Mouse (Mus musculus) liver, embryonic 16.5 days (tissue): ENCODE data around the gene Ankrd65. TPM values are rescaled to one million over a fixed set of nuclear protein-coding genes. Genes with fewer than 3 reads are reported as not detected.

Experiments used
- ATAC-seq: fragments of 200-750 bp; cut with Nextera tagmentation; 2 replicates; pipeline ENCODE4 v1.8.0; 2017; ENCODE audit warnings: low read depth, mild to moderate bottlenecking, moderate number of reproducible peaks, moderate library complexity
- H3K27ac ChIP-seq: fragments of 300-500 bp; sonication (generic); 2 replicates; pipeline ENCODE4 v1.5.1; 2014; ENCODE audit warnings: mild to moderate bottlenecking, low read length
- H3K27me3 ChIP-seq: fragments of 300-500 bp; sonication (generic); 2 replicates; pipeline ENCODE4 v1.6.1; 2014; ENCODE audit warnings: low read depth, low read length, mixed read lengths; ENCODE audit not compliant: control insufficient read depth, insufficient read depth
- H3K36me3 ChIP-seq: fragments of 300-500 bp; sonication (generic); 2 replicates; pipeline ENCODE4 v1.6.1; 2014; ENCODE audit warnings: mild to moderate bottlenecking; ENCODE audit not compliant: control insufficient read depth, insufficient read depth
- H3K4me1 ChIP-seq: fragments of 300-500 bp; sonication (generic); 2 replicates; pipeline ENCODE4 v1.6.1; 2014; ENCODE audit warnings: low read depth, low read length, mixed read lengths; ENCODE audit not compliant: control insufficient read depth
- H3K4me2 ChIP-seq: fragments of 300-500 bp; sonication (generic); 2 replicates; pipeline ENCODE4 v1.6.1; 2014; ENCODE audit warnings: low read depth, low read length, mixed read lengths
- H3K4me3 ChIP-seq: fragments of 300-500 bp; sonication (generic); 2 replicates; pipeline ENCODE4 v1.5.1; 2014; ENCODE audit warnings: low read depth, mild to moderate bottlenecking, low read length
- H3K9ac ChIP-seq: fragments of 300-500 bp; sonication (generic); 2 replicates; pipeline ENCODE4 v1.6.1; 2014; ENCODE audit warnings: low read depth, low read length
- H3K9me3 ChIP-seq: fragments of 300-500 bp; sonication (generic); replicated peaks from 2 replicates; pipeline ENCODE4 v1.6.1; 2016; ENCODE audit warnings: low read length; ENCODE audit not compliant: control insufficient read depth
- WGBS: fragments of 180-500 bp; shearing (Covaris S2); extraction: QIAGEN DNeasy Blood & Tissue Kit; methylation state at CpG from one replicate; pipeline ENCODE4 v1.1.7; 2014; ENCODE audit not compliant: insufficient replicate concordance; 5-methylcytosine and 5-hydroxymethylcytosine counted together
- polyA plus RNA-seq: library from polyadenylated mRNA; unstranded; fragments of >200 nt; fragmentation: Nextera tagmentation; extraction: Ambion mirVana; gene quantifications from 2 replicates; pipeline ENCODE4 v1.2.1, GENCODE M21; 2015

Gene Ankrd65
- polyA plus RNA-seq, 1 experiment from 2014 or later = not detected

DNA sequence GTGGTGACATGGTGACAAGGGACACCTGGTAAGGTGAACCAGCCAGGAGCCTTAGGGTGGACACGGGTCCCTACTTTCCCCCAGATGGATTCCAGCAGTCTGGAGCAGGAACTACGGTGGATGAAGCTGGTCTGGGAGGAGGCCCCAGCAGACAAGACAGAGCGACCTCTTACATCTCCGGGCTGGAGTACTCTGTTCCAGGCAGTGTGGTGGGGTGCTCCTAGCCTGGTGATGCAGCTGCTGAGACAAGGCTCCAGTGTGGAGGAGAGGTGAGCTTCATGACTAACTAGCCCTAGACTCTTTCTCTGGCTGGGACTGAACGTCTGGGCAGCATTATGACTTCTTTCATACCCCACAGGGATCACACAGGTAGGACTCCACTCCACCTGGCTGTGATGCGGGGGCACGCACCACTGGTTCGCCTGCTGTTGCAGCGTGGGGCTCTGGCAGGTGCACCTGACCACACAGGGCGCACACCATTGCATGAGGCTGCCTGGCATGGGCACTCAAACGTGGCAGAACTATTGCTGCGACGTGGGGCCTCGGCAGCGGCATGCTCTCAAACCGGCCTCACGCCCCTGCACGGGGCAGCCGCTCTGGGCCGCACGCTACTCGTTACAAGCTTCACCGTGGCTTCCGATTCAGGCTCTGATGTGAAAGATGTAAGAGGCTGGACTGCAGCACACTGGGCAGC is 1.1 kb downstream of the Ankrd65 start:
- no peaks in the 10 kb centered on the region; the same call in 1 of the 2 replicates for H3K27me3 ChIP-seq
- H3K27ac ChIP-seq = no peak overlapping the region
- no peaks in the 10 kb centered on the region for H3K36me3 ChIP-seq
- 68% methylated on average over 24 of the region's 24 CpGs for WGBS
- ATAC-seq = no peak
- H3K4me1 ChIP-seq = peaks cover 4% of the 10 kb centered on the region
- no peak overlapping the region for H3K4me2 ChIP-seq
- H3K9me3 ChIP-seq = no peaks in the 10 kb centered on the region
- no peak overlapping the region for H3K9ac ChIP-seq
- no peak overlapping the region for H3K4me3 ChIP-seq

DNA sequence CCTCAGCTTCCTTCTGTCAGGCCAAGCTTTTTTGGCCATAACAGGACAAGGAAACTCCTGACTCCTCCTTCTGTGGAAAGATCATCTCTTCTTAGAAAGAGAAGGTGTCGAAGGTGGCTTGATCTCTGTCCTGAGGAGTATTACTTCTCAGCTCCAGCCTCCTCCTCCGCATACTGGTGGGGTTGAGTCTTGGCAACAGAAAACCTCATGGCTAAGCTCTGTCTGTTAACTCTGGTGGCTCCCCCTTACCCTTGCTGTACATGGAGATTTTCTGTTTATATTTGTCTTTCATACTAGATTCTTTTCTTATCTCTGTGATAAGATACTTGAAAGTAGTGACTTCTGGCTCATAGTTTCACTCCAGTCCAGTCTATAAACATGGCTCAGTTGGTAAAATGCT is 3.5 kb downstream of the Ankrd65 start:
- no peak overlapping the region for H3K4me3 ChIP-seq
- H3K9ac ChIP-seq = no peak overlapping the region
- no peak overlapping the region for H3K27ac ChIP-seq
- H3K4me2 ChIP-seq = no peak overlapping the region
- no peak for ATAC-seq
- H3K27me3 ChIP-seq = no peaks in the 10 kb centered on the region; the same call in 1 of the 2 replicates
- no peaks in the 10 kb centered on the region for H3K4me1 ChIP-seq
- no peaks in the 10 kb centered on the region for H3K9me3 ChIP-seq
- 61% methylated on average over 2 of the region's 2 CpGs for WGBS
- H3K36me3 ChIP-seq = no peaks in the 10 kb centered on the region

DNA sequence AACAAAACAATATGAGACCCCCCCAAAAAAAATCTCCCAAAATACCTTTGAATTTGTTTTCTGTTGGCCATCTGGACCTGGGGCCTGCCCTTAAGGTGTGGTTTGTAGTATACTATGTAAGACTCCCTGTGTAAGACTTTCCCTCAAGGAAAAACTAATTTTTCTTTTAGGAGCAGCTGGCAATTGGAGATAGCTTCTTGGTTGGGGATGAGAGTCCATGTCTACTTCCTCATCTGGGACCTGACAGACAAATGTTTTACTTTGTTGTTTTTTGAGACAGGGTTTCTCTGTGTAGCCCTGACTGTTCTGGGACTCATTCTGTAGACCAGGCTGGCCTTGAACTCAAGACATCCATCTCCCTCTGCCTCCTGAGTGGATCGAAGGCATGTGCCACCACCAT is 11.8 kb downstream of the Ankrd65 start:
- Histone ChIP-seq H3K4me3 (no peak overlapping the region), H3K4me2 (no peak overlapping the region), H3K4me1 (peaks cover 17% of the 10 kb centered on the region), H3K36me3 (peaks cover 3% of the 10 kb centered on the region; the same call in 1 of the 2 replicates), H3K27ac (no peak overlapping the region), H3K9me3 (no peaks in the 10 kb centered on the region), H3K27me3 (no peaks in the 10 kb centered on the region), H3K9ac (no peak overlapping the region)
- 89% methylated on average over 1 of the region's 1 CpGs for WGBS
- ATAC-seq = no peak

DNA sequence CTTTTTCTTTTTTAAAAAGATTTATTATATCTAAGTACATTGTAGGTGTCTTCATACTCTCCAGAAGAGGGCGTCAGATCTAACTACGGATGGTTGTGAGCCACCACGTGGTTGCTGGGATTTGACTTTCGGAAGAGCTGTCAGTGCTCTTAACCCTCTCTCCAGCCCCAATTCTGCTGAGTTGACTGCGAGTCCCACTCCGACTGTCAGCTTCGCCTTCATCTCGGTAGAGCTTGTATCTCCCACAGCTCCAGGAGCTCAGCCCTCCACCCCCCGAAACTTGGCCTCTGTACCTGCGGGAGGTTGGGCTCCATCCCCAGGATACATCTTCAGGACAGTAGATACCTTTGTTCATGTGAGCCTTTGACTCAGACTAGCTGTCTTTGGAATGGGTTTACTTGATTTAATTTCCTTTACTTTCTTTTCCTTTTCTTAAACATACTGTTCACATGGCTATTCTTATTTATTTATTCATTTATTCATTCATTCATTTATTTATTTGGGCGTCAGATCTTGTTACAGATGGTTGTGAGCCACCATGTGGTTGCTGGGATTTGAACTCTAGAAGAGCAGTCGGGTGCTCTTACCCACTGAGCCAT is 12.6 kb downstream of the Ankrd65 start, which contains the start of gene Mrpl20:
TSS of gene Mrpl20 (plus strand) at position 138 of the 599 bp plus-strand sequence.
- 5% methylated on average over 12 of the region's 12 CpGs for WGBS
- H3K27me3 ChIP-seq = no peaks in the 10 kb centered on the region
- ATAC-seq = peak; percentile 31

DNA sequence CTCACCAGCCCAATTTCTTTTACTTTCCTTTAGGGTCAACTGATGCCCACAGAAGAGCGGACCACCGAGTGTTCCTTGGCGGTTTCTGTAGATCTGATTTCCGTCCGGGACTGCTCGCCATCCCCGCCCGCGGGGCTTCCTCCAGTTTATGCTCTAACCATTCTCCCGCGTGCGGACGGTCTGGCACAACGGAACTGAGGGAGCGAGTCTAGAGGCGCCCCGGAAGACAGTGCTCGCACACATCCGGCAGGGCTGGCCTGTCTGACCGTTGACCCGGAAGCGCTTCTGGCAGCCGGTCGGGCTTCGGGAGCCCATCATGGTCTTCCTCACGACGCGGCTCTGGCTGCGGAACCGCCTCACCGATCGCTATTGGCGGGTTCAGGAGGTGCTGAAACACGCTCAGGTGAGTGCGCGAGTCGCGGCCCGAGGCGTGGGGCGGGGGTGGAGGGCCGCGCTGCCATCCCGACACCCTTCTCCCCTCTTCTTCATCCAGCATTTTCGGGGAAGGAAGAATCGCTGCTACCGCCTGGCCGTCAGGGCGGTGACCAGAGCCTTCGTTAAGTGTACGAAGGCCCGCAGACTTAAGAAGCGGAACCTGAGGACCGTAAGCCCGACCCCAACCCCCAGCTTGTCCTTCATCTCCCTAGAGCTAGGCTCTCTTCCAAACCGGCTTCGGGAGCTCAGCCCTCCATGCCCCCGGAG is 13.3 kb downstream of the Ankrd65 start:
- WGBS = under 1% methylated on average over 57 of the region's 58 CpGs
- peak overlapping the region; percentile 75 for H3K9ac ChIP-seq
- H3K4me1 ChIP-seq = peaks cover 17% of the 10 kb centered on the region
- peak overlapping the region; percentile 60 for H3K27ac ChIP-seq
- H3K4me2 ChIP-seq = peak overlapping the region; percentile 92
- no peaks in the 10 kb centered on the region for H3K27me3 ChIP-seq
- peak; percentile 99 for ATAC-seq
- no peaks in the 10 kb centered on the region for H3K9me3 ChIP-seq
- peak overlapping the region; percentile 72 for H3K4me3 ChIP-seq
- peaks cover 14% of the 10 kb centered on the region for H3K36me3 ChIP-seq

More for the DNA sequence above, 12.6 kb downstream of the Ankrd65 start, which contains the start of gene Mrpl20:
- Histone ChIP-seq H3K4me2 (peak within 1 kb of the TSS; percentile 92), H3K4me3 (peak within 1 kb of the TSS; percentile 72), H3K27ac (peak within 1 kb of the TSS; percentile 60), H3K9ac (peak within 1 kb of the TSS; percentile 75), H3K9me3 (no peaks in the 10 kb centered on the region), H3K36me3 (peaks cover 8% of the 10 kb centered on the region), H3K4me1 (peaks cover 17% of the 10 kb centered on the region)

DNA sequence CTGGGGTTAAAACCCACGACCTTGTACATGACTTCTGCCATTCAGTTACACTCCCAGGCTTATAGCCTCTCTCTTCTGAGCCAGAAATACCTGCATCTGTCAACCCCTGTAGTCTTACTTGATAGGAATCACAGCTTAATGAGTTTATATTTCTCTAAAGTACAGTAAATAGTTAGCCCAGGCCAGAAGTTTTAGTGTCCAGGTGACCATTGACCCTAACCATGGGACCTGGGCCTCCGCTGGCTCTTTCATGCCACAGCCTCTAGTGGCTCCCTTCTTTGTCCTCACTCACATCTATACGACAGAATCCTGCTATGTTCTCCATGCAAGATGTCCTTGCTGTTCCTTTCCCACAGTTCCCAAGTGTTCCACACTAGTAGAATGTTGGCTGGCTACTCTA is 17.6 kb downstream of the Ankrd65 start:
- no peak for ATAC-seq
- 77% methylated on average over 3 of the region's 3 CpGs for WGBS
- Histone ChIP-seq H3K36me3 (peaks cover 29% of the 10 kb centered on the region), H3K9ac (no peak overlapping the region), H3K4me1 (peaks cover 24% of the 10 kb centered on the region), H3K27me3 (no peaks in the 10 kb centered on the region), H3K9me3 (no peaks in the 10 kb centered on the region), H3K4me3 (no peak overlapping the region), H3K27ac (no peak overlapping the region), H3K4me2 (no peak overlapping the region)

DNA sequence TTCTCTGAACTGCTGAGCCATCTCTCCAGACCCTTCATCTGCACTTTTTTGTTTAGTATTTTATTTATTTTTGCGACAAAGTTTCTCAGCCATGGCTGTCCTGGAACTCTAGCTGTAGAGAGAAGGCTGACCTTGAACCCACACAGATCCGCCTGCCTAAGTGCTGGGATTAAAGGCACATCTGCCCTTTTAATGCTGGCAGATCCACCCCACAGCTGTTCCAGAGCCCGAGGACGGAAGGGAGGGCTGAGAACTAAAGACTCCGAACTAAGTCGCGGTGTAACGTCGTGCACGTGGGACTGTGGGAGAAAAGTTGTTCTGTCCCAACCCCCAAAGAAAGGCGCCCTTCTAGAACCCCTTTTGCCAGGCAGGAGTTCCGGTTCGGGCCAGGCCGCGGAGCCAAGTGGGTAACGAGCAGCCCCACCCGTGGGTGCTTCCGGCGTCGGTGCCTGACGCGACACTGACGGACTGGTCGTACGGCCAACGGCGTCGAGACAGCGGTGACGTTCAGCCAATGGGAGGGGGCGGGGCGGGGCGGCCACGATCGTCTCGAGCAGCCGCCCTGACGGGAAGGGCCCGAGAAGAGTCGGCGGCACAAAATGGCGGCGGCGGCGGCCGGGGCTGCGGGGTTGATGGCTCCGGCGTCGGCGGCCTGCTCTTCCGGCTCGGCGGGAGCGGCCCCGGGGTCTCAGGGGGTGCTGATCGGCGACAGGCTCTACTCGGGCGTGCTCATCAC is 21.9 kb downstream of the Ankrd65 start, which contains the start of gene Ccnl2:
TSS of gene Ccnl2 (plus strand) at position 561 of the 736 bp plus-strand sequence.
- H3K9me3 ChIP-seq = no peaks in the 10 kb centered on the region
- H3K36me3 ChIP-seq = peaks cover 54% of the 10 kb centered on the region

DNA sequence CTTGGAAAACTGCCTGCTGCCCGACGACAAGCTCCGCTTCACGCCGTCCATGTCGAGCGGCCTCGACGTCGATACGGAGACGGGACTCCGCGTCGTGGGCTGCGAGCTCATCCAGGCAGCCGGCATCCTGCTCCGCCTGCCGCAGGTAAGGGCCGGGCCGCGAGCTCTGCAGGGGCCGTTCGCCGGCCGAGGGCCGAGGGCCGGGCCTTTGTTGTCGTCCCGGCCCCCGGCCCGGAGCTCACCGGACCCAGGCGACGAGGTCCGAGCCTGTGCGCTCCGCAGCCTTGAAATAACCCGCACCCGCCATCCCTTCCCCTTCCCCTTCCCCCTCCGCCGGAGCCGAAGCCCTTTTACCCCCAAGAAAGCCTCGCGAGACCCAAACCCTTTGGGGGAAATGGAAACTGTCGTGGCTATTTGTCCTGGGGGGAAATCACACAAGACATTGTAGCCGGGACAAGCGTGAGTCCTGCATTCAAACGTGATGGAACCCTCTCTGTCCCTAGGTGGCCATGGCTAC is 22.5 kb downstream of the Ankrd65 start:
- Histone ChIP-seq H3K27me3 (no peaks in the 10 kb centered on the region), H3K27ac (peak overlapping the region; percentile 88), H3K36me3 (peaks cover 54% of the 10 kb centered on the region), H3K4me3 (peak overlapping the region; percentile 95), H3K9ac (peak overlapping the region; percentile 98), H3K4me2 (peak overlapping the region; percentile 82), H3K4me1 (peaks cover 24% of the 10 kb centered on the region), H3K9me3 (no peaks in the 10 kb centered on the region)
- under 1% methylated on average over 49 of the region's 49 CpGs for WGBS
- peak; percentile 32 for ATAC-seq

More for the DNA sequence above, 21.9 kb downstream of the Ankrd65 start, which contains the start of gene Ccnl2:
- Histone ChIP-seq H3K27ac (peak within 1 kb of the TSS; percentile 93), H3K4me2 (peak within 1 kb of the TSS; percentile 88), H3K4me3 (peak within 1 kb of the TSS; percentile 95), H3K9ac (peak within 1 kb of the TSS; percentile 98), H3K4me1 (peaks cover 24% of the 10 kb centered on the region), H3K27me3 (no peaks in the 10 kb centered on the region)
- ATAC-seq = peak; percentile 100
- WGBS = under 1% methylated on average over 60 of the region's 60 CpGs
